Mouse (Mus musculus): ENCODE measurements around the gene Saa3. TPM values are rescaled to one million over a fixed set of nuclear protein-coding genes. Genes with fewer than 3 reads are reported as not detected.
"Not testable (repeated sequence)": the region's sequence is repeated elsewhere in the genome, so short reads cannot be mapped to it uniquely, and the experiment has no call there.

Gene Saa3
- total and polyA plus RNA-seq, 3 experiments: 0.33 to 8.9 (median 1.0) TPM

DNA sequence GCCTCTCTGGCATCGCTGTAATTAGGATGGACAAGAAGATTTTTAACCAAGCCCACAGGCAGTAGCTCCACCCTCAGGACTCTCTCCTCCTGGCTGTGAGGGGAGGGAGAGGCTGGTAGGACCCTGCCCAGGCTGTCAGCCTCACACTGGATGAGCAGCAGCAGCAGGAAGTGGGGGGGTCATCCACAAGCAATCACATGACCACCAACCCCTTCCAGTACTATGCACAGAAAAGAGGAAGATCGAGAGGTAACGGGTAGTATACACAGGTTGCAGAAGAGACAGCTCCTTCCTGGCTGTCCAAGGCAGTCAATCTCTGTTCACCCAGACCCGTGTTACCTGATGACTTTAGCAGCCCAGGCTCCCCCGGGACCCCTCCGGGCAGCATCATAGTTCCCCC lies 3.2 kb downstream of the Saa3 start:
- no peak for DNase-seq

DNA sequence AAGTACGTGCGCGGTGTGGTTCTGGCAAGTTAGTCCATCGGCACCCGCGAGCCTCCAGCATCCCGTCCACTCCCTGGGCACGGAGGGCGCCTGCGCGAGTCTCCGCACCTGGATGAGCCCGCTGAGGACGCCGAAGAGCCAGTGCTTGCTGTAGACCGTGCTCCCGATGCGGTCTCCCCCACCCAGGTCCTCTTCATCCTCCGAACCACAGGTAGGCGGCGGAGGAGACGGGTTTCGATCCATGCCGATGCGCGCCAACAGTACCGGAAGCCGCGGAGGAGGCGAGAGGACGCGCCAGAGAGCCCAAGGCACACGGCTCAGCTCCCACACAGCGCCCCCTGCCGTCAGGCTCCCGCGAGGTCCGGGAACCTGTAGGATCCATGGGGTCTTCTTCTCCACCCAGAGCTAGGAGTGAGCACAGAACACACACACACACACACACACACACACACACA lies 5.1 kb downstream of the Saa3 start, which contains the start of gene Saal1:
Saal1 (minus strand) TSS at position 291 of the 455 bp plus-strand sequence.
- peak; percentile 88 for DNase-seq

DNA sequence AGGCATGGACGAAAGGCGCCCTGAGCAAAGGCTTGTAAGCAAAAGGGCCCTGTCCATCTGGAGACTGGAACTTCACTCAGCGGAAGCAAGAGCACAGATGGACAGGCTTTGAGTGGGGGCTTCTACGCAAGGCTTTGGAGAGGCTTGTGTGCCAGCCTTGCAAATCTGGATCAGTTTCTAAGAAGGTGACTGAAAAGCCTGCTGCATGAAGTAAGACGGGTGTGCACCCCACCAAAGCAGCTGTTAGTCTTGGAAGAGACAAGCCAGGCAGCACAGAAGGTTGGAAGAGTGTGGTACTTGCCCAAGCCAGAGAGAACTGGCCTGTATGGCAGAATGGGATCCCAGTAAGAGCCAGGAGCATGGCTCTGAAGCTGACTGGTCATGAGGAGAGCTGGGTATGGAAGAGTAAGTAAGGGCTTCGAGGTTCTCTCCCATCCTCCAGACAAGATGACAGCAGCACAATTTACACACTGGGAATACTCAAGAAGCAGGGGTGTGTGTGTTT lies 14.9 kb downstream of the Saa3 start:
- no peak for DNase-seq

DNA sequence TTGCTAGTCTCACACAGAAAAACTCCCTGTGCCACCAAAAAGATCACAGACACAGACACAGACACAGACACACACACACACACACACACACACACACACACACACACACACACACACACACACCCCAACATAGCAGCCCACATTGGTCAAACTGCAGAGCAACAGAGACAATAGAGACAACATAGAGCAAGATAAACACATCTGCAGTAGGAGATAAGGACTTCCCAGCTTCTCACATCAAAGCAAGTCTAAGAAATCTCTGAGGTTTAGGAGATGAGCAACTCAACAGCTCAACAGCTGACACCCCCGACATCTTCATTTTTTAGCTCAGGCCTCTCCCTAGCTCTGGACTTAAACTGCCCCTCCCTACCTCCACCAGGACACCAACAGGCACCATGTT lies 18.7 kb downstream of the Saa3 start:
- no peak for DNase-seq

DNA sequence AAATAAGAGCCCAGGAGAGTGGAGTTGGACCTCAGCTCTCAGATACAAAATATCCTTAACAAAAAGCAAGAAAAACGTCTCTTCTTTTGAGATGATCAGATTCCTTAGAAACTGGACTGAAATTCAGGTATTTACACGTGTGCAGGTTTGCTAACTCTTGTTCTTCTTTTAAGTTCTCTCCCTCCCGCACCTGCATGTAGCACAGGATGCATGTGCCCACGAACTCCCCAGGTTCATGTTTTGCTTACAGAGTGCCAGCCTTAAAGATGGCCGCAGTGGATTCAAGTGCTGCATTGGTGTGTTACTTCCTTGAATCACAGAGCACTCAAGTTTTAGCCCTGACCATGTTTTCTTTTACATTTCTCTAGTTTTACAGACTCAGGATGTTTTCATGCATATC lies 28.7 kb downstream of the Saa3 start:
- no peak for DNase-seq

DNA sequence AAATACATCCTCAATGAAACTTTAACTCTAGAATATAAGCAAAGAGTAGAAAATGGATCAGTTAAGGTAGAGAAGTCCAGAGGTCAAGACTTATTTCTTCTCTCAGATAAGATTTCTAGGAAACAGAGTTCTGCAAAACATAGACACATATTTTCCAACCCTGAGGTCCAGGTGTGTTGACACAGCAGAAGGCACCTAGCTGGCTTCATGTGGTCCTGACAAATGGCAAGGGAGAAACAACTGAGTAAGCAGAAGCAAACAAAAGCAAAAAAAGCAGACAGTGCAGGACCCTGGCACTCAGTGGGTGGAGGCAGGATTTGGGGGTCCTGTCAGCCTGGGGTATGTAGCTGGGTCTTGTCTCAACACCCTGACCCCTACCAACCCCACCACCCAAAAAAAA lies 34.8 kb downstream of the Saa3 start:
- DNase-seq: no peak

DNA sequence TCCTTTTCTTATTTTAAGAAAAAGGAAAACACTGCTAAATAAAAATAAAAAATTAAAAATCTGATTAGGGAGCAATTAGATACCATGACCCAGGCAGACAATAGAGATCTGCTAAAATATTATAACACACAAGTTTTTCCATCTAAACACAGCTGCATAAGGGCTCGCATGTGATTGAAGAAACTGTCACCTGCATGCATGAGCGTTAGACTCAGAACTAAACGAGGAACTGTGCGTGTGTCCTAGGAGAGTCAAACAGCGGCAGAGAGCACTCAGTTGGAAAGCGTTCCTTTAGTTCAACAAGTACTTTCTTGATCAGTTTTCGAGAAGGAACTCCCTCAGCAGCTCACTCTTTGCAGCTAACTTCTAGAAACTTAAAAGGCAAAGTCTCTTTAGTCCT lies 36.5 kb downstream of the Saa3 start:
- not testable (repeated sequence) for DNase-seq

DNA sequence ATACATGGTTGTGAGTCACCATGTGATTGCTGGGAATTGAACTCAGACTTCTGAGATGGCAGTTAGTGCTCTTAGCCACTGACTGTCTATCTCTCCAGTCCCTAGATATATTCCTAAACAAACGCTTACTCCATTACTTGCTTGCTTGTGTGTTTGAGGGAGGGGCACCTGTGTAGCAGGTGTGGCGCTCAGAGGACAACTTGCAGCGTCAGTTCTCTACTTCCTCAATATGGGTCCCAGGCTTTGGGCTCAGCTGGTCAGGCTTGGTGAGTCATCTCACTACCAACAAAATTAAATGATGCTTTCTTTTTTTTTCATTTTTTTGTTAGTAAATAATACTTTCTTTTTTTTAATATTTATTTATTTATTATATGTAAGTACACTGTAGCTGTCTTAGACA lies 37.1 kb downstream of the Saa3 start:
- no peak for DNase-seq

DNA sequence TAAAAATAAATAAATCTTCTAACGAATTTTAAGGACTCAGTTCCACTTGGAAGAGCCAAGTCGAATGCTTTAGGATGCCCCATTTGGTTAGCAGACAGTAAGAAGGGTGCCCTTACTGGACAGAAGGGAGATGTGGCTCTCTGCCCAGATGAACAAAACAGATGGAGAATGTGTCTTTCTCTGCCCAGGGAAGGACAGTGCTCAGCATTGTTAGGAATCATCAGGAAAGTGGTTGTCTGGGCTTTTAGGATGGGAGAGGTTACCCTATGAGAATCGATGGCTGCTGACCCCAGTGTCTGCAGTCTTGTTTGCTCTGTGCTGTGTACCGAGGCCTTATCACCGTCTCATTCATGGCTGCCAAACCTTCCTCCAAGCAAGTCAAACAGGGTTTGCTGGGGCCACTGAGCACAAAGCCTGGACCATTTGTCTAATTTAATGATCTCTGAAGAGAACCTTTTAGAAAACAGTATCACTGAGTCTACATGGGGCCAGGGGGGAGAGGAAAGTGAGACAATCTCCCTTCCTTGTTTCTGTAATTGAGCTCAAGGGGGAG lies 38.6 kb downstream of the Saa3 start:
- DNase-seq: no peak

DNA sequence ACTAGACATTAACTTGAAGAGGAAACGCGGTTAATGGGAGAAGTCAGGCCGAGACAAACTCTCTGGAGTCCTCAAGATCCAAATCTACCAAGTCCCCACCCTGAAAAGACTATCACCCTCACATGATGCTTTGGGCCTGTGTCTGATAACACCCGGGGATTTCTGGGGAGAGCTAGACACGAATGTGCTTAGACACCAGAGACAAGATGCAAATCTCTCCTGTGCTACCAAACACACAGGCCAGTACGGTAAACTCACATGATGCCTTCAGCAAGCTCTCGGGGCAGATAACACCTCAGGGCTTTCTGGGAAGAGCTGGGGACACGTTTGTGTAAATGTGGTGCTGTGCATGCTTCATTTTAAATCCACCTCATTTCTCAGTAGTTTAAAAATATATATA lies 39.6 kb downstream of the Saa3 start:
- no peak for DNase-seq

DNA sequence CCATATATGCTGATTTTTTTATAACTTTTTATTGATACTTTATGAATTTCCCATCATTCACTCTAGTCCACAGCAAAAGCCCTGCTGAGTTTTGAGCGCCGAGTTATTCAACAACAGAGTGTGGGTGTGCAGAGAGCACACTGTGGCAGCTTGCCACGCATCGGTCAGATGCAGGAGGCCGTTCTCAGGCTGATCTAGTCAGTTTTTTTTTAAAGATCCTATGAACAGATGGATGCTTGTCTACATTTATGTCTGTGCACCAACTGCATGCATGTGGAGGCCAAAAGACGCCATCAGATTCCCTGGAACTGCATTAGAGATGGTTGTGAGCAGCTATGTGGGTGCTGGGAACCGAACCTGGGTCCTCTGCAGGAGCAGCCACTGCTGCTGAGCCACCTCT lies 40.4 kb downstream of the Saa3 start:
- no peak for DNase-seq

DNA sequence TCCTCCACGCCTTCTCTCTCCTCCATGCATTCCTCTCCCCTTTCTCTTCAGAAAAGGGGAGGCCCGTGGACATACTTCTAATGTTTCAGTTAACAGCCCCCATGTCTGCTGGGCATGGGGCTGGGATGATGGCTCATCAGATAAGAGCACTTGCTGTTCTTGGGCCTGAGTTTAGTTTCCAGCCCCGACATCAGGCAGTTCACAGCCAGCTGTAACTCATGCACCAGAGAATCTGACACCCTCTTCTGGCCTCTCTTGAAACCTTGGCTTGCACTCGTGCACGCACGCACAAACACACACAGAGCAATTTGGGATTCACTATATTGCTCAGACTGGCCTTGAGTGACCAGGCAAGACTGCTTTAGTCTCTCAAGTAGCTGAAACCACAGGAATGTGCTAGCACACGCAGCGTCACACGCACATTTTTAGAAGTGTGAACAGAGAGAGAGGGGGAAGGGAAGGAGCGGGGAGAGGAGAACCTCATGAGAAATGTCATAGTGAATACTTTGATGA lies 43.3 kb downstream of the Saa3 start, which contains the start of gene Tph1:
Tph1 (minus strand) TSS at position 378 of the 513 bp plus-strand sequence.
- no peak for DNase-seq

DNA sequence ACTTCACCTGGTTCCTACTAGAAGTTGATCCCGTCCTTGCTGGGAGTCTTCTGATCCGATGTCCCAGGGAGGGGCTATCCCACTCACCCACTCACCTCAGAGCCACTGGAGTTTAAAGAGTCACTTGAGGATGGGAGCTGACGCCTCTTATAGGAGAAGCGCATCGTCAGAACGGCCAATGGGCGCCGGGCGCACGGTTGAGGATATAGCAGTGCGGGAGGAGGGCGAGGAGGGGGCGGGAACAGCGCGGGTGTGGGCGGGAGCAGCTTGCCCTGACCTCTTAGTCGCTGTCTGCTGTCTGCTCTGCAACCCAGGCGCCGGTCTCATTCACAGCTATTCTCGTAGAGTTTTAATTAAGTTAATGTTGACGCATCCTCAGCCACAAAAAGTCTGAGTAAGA lies 48.2 kb downstream of the Saa3 start:
- peak; percentile 7 for DNase-seq

DNA sequence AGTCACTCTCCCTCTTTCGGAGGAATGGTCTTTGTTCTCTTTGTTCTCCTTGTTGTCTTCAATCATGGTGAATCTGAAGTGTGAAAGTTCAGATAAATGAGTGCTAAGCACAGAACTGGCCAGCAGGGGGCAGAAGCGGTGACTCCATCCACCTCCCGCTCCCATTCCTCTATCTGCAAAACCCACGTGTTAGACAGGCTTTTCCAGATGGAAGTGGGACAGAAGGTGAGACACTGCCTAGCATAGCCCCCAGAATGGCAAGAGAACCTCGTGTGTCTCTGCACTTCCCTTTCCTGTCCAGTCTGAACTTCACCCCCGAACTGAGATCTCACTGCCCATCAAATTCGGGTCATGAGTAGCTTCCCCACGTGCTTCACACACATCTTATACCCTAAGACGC lies 50.3 kb downstream of the Saa3 start:
- peak; percentile 10 for DNase-seq

Other genes starting within 250 kb of the Saa3 start
- gene Sergef, start 75.9 kb downstream of the Saa3 start, total RNA-seq (2021): 10 to 100 TPM; 18.4 to 28.4 TPM
- gene Sergef, start 75.9 kb downstream of the Saa3 start, polyA plus RNA-seq (2012; rRNA removed): 17.4 and 19.2 TPM in 2 replicates
- gene Tph1, start 43.2 kb downstream of the Saa3 start, total RNA-seq (2021): not detected
- gene Tph1, start 43.2 kb downstream of the Saa3 start, polyA plus RNA-seq (2012; rRNA removed): not detected in 2 replicates
- gene Saal1, start 5.0 kb downstream of the Saa3 start, total RNA-seq (2021): 1 to 10 TPM; 5.7 to 8.4 TPM
- gene Saal1, start 5.0 kb downstream of the Saa3 start, polyA plus RNA-seq (2012; rRNA removed): 3.3 and 4.0 TPM in 2 replicates
- gene Saa4, start 16.9 kb upstream of the Saa3 start, total RNA-seq (2021): under 1 TPM in 1 of 2 experiments, not detected in 1; 0.43 TPM
- not detected in 2 replicates for gene Saa4, start 16.9 kb upstream of the Saa3 start, polyA plus RNA-seq (2012; rRNA removed)
- not detected for gene Saa1, start 27.3 kb upstream of the Saa3 start, total RNA-seq (2021)
- gene Saa1, start 27.3 kb upstream of the Saa3 start, polyA plus RNA-seq (2012; rRNA removed): not detected in 2 replicates
- gene Saa2, start 36.1 kb upstream of the Saa3 start, total RNA-seq (2021): not detected
- gene Saa2, start 36.1 kb upstream of the Saa3 start, polyA plus RNA-seq (2012; rRNA removed): not detected in 2 replicates
- 10 to 100 TPM; 20.1 to 23.9 TPM for gene Hps5, start 80.4 kb upstream of the Saa3 start, total RNA-seq (2021)
- 11.2 and 11.3 TPM in 2 replicates for gene Hps5, start 80.4 kb upstream of the Saa3 start, polyA plus RNA-seq (2012; rRNA removed)
- gene Gtf2h1, start 80.4 kb upstream of the Saa3 start, total RNA-seq (2021): 10 to 100 TPM; 30.4 to 46.7 TPM
- 4.9 and 8.5 TPM in 2 replicates for gene Gtf2h1, start 80.4 kb upstream of the Saa3 start, polyA plus RNA-seq (2012; rRNA removed)
- gene Ldha, start 125.8 kb upstream of the Saa3 start, total RNA-seq (2021): 100 to 1,000 TPM; 381 to 429 TPM
- 178 and 230 TPM in 2 replicates for gene Ldha, start 125.8 kb upstream of the Saa3 start, polyA plus RNA-seq (2012; rRNA removed)
- not detected for gene Ldhc, start 145.5 kb upstream of the Saa3 start, total RNA-seq (2021)
- not detected in 2 replicates for gene Ldhc, start 145.5 kb upstream of the Saa3 start, polyA plus RNA-seq (2012; rRNA removed)
- 10 to 100 TPM; 72.3 to 88.8 TPM for gene Tsg101, start 204.3 kb upstream of the Saa3 start, total RNA-seq (2021)
- 78.2 and 127 TPM in 2 replicates for gene Tsg101, start 204.3 kb upstream of the Saa3 start, polyA plus RNA-seq (2012; rRNA removed)
- gene Uevld, start 242.8 kb upstream of the Saa3 start, total RNA-seq (2021): 10 to 100 TPM; 18.0 to 26.4 TPM
- gene Uevld, start 242.8 kb upstream of the Saa3 start, polyA plus RNA-seq (2012; rRNA removed): 1.3 TPM in 2 replicates